Mouse (Mus musculus) brain, embryonic 18.5 days (tissue): ENCODE results near the gene Cd2bp2.

ENCODE experiments used
- DNase-seq: peaks from one replicate; pipeline ENCODE4 v3.0.0-alpha.2; 2012; ENCODE audit warnings: low read depth, low spot score

Gene Cd2bp2

GRCm38 (mm10) chr7:127142666-127143065, 53.2 kb downstream of the Cd2bp2 start:
- DNase-seq = no peak

DNA sequence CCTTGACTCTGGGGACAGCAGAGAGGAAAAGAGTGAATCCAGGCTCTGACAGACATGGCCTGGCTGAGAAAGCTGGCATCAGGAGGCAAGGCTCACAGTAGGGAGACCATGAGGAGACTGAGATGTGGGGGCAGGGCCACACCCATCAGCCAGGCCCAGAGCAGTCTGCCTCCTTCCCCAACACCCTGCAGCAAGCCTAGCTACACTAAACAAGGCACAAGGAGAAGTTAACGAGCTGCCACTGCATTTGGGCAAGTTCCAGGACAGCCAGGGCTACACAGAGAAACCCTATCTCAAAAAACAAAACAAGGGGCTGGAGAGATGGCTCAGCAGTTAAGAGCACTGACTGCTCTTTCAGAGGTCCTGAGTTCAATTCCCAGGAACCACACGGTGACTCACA, 53.6 kb downstream of the Cd2bp2 start:
- DNase-seq = no peak
